Mouse (Mus musculus): Measurements from ENCODE around the gene Ddx24. TPM values are rescaled to one million over a fixed set of nuclear protein-coding genes. Genes with fewer than 3 reads are reported as not detected.
A peak's percentile ranks its signal among the peaks of the same experiment; 100 is the strongest.
"Not testable (repeated sequence)": the region's sequence is repeated elsewhere in the genome, so short reads cannot be mapped to it uniquely, and the experiment has no call there.

Ddx24 gene
- total RNA-seq (2015) = 77.9 and 79.7 TPM in 2 replicates
- total RNA-seq (2017) = 82.6 and 119 TPM in 2 replicates

DNA sequence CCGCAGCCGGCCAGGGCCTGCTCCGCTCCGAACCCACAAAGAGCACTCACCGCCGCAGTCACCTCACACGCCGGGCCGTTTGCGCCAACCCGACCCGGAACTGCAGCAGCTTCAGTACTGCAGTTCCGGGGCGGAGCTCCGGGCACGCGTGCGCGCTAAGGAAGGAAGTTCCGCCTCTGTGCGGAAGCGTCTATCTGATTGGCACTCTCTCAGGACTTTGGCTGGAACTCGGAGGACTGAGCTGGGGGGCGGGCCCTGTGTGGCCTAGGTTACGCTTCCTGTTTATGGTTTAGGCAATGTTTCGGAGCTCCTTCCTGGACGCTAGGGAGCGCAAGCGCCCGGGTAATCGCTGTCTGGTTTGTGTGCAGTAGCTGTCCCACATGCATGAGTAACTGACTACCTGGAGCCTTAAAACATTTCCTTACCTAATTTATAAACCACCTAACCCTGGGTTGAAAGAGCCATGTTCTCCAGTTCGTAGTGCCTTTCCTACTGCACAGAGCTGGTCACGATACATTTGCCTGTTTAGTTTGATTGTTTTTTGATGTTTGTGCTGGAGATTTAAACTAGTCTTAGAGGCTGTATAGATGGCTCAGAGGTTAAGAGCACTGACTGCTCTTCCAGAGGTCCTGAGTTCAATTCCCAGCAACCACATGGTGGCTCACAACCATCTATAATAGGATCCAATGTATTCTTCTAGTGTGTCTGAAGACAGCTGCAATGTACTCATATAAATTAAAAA, at the start of gene Ddx24:
TSS of gene Ddx24 (minus strand) at position 102 of the 742 bp plus-strand sequence.
- ATAC-seq (replicated peaks; ENCODE audit: poor library complexity) = peak; percentile 97

DNA sequence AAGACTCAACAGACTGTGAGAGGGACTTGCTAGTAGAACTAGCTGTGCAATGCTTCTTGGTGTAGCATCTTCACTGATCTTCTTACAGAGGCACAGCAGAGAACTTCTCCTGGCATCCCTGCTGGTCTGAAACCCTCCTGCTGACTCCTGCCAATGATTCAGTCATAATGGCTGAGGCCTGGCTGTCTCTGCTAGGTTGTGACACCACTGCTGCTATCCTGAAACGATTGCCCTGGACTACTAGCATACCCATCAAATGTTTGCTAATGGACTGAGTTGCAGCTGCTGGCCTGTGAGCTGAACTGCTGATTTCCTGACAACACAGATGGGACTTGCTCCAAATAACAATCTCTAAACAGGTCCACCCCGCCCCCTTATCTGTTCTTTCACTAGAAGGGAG, 48.9 kb upstream of the Ddx24 start:
- no peak for ATAC-seq (replicated peaks; ENCODE audit: poor library complexity)

DNA sequence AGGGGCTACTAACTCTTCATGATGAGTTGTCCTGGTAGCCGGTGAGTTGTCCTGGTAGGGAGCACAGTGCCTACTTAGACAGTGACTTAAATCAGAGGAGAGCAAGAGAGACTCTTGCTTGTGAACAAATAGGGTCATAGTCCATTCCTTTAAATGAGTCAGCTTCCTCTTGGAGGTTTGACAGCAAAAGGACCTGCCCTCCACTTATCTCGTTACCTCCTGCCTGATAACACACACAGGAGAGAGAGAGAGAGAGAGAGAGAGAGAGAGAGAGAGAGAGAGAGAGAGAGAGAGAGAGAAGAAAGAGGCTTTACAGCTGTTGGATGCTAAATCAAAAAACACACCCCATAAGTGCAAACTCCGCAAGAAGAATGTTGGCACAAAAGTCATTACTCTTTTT, 31.5 kb upstream of the Ddx24 start, which contains the start of gene Ifi27l2b:
TSS of gene Ifi27l2b (minus strand) at position 84 of the 400 bp plus-strand sequence.
- no peak for ATAC-seq (replicated peaks; ENCODE audit: poor library complexity)

DNA sequence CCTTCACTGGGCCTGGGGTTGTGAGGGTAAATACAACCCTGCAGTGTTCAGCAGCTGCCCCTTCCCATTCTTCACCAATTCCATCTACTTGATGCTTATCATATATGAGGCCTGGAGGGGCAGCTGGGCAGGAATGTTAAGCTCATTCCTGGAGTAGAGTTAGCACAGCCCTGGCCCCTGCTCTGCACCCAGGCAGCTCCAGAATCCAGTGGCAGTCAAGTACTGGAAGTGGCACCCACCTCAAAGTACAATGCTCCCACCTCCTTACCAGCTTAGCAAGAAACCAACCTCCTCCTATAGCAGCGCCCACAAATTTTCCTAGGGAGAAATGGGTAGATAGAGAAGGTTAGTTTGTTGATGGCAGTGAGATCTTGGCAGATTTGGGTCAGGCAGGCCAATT, 31.1 kb upstream of the Ddx24 start:
- not testable (repeated sequence) for ATAC-seq (replicated peaks; ENCODE audit: poor library complexity)

DNA sequence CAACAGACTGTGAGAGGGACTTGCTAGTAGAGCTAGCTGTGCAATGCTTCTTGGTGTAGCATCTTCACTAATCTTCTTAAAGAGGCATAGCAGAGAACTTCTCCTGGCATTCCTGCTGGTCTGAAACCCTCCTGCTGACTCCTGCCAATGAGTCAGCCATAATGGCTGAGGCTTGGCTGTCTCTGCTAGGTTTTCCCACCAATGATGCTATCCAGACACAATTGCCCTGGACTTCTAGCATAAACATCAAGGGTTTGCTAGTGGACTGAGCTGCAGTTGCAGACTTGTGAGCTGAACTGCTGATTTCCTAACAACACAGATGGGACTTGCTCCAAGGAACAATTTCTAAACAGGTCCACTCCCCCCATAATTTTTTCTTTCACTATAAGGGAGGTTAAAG, 27.7 kb upstream of the Ddx24 start:
- no peak for ATAC-seq (replicated peaks; ENCODE audit: poor library complexity)

DNA sequence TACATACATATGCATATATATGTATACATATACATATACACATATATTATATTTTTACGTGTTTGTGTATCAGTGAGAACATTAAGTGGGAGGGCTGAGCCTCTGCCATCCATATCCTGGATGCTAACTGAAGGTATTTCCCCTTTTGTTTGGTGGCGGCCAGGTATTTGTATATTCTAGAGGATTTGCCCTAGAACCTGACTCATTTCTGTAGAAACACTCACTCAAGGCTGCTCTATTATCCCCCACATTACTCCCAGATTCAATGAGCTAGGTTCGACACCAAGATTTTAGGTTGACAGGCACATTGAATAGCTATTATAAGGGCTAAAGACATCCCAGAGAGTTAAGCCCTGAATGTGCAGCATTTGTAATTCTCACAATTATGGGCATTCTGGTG, 19.4 kb upstream of the Ddx24 start:
- no peak for ATAC-seq (replicated peaks; ENCODE audit: poor library complexity)

DNA sequence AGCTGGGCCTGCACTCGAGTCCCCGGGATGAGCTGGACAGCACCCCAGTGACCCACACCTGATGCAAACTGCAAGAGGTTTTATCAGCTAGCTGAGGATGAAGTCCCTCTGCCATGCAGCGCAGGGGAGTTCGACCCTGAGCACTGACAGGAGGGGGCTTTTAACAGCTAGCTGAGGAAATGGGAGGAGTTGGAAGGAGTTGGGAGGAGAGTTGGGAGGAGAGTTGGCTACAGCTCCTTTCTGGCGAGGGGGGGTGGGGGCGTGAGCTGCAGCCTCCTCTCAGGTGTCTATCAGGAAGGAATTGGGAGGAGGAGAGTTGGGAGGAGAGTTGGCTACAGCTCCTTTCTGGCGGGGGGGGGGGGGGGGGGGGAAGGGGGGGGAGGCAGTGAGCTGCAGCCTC, 18.6 kb upstream of the Ddx24 start:
- ATAC-seq (replicated peaks; ENCODE audit: poor library complexity) = not testable (repeated sequence)

DNA sequence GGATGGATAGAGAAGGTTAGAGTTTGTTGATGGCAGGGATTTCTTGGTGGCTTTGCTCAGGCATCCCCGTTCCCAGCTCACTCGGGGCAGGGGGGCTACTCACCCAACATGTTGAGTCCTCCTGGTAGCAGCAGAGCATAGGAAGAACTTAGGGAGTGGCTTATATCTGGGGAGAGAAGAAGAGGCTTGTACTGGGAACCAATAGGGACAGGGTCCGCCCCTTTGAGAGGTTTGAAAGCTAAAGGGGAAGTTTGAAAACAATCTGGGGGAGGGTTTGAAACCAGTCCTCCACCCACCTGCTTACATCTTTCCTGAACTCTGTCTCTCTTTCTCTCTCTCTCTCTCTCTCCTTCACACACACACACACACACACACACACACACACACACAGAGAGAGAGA, 17.9 kb upstream of the Ddx24 start, which contains the start of gene Ifi27l2a:
TSS of gene Ifi27l2a (minus strand) at position 157 of the 400 bp plus-strand sequence.
- ATAC-seq (replicated peaks; ENCODE audit: poor library complexity) = peak; percentile 81

DNA sequence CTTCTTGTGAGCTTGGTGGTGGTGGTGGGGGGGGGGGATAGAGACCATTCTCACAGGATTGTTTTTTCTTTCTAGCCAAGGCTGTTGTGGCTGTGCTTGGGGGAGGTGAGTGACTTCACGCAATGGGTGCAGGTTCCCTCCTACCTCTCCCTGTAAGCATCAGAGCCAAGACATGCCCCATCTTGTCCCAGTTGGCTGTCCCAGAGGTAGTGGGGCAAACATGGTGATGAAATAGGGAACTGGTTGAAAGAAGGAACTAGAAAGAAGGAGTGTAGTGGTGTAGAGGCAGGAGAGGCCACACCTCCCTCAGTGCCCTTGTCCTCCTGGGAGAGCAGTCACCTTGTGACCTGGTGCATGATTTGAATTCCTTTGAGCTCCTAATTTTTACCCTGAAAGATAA, 12.0 kb upstream of the Ddx24 start:
- ATAC-seq (replicated peaks; ENCODE audit: poor library complexity) = peak; percentile 54

DNA sequence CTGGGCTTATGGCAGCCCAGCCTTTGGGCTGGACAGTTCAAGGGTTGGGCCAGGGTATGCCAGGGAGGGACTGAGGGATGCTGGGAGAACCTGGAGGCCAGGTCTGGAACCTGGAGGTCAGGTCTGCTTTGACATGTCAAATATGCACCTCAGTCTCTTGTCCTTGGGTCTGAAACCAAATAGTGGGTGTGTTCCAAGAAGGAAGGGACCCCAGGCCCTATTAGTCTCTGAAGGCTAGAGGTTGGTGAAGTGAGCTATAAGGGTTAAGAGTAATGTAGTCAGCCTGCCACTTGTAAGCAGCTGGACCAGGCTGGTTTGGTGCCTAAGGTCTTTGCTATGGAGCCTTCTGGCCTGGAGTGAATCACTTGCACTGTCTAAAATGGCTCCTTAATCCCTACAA, 9.2 kb upstream of the Ddx24 start:
- ATAC-seq (replicated peaks; ENCODE audit: poor library complexity) = no peak

DNA sequence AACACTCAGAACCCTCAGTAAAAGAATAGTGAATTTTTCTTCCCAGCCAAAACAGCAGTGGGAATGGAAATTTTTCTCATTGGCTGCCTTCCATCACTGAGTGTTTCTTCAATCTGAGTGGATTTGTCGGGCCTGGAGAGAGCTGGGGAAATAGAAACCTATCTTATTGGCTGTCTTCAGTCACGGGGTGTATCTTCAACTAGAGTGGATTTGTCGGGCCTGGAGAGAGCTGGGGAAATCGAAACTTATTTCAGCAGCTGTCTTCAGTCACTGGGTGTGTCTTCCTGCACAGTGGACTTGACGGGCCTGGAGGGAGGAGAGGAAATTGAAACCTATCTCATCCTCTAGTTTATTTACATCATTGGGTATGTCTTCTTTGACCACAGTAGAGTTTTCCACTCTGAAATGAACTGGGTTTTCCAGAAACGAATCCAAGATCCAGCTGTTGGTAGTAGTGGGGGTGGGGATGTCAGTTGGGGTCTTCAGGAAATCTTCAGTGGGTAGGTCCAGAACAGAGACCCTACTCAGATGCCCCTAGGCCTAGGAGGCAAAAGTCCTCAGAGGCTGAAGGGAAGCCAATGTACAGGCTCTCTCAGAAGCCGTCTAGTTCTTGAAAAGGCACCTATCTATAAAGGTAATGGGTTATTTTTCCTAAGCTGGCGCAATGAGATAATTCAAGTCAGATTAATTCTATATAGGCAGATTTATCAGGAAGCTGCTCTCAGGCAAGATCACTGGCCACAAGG, 8.5 kb upstream of the Ddx24 start, which contains the start of gene Ifi27:
TSS of gene Ifi27 (plus strand) at position 226 of the 746 bp plus-strand sequence.
- peak; percentile 96 for ATAC-seq (replicated peaks; ENCODE audit: poor library complexity)

DNA sequence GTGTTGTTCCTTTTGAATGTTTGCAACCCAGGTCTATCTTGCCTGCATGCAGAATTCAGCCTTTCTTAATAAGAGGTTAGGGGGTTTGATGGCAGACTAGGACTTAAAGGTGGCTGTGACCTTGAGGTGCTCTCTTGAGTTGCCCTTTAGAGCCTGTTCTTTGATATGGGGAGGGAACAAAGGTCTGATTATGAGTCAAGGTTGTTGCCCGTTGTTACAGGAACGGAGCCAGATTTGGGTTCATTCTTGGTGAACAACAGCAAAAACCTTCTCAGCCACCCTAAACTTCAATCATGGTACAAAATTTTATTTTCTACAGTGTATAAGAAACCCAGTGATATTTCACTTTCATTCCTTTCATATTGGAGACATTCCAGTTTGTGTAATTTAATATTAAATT, 7.8 kb upstream of the Ddx24 start:
- ATAC-seq (replicated peaks; ENCODE audit: poor library complexity) = no peak

DNA sequence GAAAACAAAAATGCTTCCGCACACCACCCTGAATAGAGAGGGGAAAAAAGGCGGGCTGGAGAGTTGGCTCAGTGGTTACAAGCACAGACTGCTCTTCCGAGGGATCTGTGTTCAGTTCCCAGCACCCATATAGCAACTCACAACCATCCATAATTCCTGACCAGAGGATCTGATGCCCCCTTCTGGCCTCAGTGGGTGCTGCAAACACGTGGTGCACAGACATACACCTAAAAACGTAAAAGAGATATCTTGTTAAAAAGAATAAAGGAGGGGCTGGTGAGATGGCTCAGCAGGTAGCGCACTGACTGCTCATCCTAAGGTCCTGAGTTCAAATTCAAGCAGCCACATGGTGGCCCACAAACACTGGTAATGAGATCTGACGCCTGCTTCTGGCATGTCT, 1.1 kb upstream of the Ddx24 start:
- no peak for ATAC-seq (replicated peaks; ENCODE audit: poor library complexity)

DNA sequence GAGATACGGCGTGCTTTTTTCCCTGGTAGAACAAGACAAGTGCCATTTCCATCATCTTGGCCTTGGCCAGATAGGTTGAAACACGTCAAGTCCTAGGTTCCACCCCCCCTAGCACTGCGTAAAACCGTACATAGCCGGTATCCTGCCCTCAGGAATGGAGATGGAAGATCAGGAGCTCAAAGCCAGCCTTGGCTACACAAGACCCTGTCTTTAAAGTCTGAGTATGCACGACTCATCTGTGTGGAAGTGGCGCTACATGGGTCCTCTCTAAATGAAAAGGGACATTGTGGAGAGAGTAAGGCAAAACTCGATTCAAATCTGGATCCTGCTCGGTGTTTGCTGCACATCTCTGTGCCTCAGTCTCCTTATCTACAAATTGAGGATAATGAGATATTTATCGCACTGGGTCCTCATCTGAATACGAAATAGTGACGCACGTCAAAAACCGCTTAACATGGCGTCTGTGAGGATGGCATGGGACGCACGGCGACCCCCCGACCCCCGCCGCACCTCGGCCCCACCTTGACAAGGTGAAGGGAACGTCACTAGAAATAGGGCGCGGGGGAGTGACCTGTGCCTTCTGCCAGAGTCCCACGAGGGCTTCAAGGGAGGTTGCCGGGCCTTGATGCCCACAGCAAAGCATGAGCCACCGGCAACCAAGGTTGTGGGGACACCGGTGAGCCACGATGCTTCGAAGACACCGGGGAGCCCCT, 458 bp downstream of the Ddx24 start:
- ATAC-seq (replicated peaks; ENCODE audit: poor library complexity) = no peak; the same call in 1 of the 2 replicates

DNA sequence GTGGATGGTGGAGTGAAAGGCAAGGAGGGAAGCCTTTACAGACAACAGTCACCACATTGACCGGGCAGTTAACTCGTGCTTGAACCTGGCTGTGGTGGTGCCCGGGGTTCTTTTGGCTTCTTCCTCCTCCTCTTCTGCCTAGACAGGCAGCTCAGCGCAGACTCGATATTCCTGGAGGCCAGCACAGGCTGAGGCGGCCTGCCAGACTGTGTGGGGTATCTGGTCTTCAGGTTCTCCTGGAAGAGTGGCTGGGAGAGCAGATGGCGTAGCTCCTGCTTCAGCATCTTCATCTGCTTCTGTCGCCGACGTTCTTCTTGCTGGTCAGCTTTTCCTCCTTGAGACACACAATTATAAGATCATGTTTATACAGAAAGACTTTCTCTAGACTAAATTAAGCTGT, 17.5 kb downstream of the Ddx24 start:
- ATAC-seq (replicated peaks; ENCODE audit: poor library complexity) = no peak

DNA sequence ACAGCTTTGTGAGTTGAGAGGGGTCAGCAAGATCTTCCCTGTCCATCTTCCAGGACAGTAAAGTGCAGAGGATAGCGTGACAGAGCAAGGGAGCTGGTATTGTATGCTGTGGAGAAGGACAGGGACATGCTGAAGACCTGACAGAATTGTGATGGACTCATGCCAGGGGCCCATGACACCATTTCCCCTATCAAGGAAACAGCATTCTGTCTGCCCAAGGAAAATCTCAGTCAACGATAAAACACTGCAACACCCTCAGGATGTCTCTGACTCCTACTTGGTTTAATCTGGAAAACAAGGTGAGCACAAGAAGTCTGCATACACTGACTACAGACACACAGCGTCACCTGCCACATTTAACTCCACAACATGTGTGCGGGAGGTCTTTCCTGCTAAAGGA, 17.9 kb downstream of the Ddx24 start, which contains the start of gene 9330161L09Rik:
TSS of gene 9330161L09Rik (minus strand) at position 101 of the 400 bp plus-strand sequence.
- ATAC-seq (replicated peaks; ENCODE audit: poor library complexity) = no peak

DNA sequence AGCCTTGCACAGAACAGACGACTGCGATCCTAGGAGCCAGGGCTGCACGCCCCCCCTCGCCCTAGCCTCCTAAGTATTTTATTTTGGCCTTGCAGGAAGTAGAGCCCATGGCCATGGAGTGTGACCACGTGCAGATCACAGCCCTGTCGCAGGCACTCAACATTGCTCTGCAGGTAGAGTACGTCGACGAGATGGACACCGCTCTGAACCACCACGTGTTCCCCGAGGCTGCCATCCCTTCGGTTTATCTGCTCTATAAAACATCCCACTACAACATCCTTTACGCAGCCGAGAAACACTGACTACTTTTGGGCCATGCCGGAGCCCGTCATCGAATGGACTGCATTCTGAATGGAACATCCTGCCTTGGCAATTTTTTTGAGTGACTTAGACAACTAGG, 21.5 kb downstream of the Ddx24 start:
- no peak for ATAC-seq (replicated peaks; ENCODE audit: poor library complexity)

DNA sequence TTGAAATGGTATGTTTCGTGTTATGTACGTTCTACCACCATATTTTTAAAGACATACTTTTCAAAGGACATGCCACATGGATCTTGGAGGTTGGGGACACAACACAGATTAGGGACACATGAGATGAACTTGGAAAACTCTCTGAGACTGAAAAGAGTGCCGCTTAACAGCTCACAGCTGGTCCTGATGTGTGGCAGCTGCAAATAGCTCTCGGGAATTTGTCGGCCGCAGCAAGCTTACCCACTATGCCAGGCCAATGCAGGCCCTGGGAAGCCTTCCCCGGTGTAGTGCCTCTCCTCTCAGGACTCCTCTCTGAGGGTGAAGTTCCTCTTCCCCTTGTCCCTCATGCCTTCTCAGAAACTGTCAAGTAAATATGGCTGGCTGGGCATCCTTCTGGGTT, 28.9 kb downstream of the Ddx24 start:
- no peak for ATAC-seq (replicated peaks; ENCODE audit: poor library complexity)

DNA sequence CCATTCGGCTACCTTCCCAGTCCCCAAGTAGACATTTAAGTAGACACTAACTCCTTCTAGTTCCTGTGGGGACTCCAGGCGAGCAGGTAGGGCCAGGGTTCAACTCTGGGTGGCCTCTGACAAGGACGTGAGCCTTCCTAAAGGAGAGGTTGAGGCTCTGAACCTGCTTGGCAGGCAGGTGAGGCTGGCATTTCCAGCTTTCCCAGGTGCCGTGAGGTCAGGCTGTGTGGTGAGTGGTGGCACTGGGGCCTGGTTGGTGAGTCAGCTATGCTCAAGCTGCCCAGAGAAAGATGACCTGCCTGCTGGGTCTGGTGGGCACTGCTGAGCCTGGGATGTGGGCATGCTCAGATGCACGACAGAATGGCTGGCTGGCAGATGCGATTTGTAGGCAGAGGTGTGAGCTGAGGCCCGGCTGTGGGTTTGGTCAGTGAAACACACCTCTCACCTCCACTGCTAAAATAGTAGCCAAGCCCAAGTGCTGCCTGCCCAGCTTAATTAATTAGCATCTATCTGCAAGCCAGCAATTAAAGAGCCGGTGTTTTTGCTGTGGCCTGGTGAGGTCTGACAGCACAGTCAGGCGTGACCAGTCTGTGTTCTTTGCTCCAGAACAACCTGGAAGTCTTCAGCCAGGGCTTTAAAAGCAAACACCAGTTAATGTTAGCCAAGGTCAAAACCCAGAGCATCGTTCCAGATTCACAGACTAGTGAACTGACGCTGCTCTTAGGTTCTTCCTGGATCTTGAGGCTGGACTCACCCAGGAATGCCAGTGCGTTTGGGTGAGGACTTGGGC, 29.9 kb downstream of the Ddx24 start:
- no peak for ATAC-seq (replicated peaks; ENCODE audit: poor library complexity)

DNA sequence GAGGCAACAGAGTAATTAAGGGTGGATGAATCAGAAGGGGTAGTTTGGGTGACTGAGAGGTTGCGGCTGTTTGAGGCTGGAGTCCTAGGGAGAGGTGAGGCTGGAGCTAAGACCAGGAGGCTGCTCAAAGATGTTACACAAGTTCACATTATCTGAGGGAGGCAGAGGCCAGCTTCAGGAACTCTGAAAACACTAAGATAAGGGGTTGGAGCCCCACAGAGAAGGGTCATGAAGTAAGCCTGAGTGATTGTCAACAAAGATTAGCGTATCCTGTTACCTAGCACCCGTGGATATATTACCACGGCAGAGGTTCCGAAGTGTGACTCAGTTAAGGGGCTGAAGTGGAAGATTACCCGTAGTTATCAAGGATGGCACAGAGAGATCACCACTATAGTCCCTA, 32.1 kb downstream of the Ddx24 start:
- ATAC-seq (replicated peaks; ENCODE audit: poor library complexity) = peak; percentile 76

DNA sequence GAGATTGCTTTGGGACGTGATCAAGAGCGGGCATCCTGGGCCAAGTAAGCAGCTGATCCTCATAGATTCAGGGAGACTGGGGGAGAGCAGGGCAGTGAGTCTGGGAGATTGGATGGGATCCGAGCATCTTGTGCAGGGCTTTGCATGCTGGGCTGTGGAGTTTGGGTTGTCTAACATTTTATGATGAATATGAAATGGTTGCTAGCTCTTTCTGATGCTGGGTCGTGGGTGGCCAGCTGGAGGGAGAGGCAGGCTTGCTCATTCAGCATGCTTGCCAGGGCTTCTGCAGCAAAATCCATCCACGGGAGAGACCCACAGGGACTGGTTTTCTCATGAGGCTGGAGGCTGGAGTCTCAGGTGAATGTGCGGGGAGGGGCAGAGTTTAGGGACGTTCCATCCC, 34.5 kb downstream of the Ddx24 start:
- ATAC-seq (replicated peaks; ENCODE audit: poor library complexity) = no peak

All from megakaryocyte progenitor cell, adult 5-6 weeks (primary cell).